Mouse (Mus musculus) neutrophil, adult 5-6 weeks (primary cell): Measurements from ENCODE around the gene Msx3. TPM values are rescaled to one million over a fixed set of nuclear protein-coding genes. Genes with fewer than 3 reads are reported as not detected.

Experiments
- ATAC-seq: fragments of 151-379, 151-347 bp; 2 replicates; pipeline ENCODE4 v1.8.0; 2017; ENCODE audit warnings: mild to moderate bottlenecking, moderate TSS enrichment; ENCODE audit not compliant: insufficient number of reproducible peaks, poor library complexity, low FRiP score, severe bottlenecking; ENCODE audit errors: extremely low read depth
- total RNA-seq: library from RNA; stranded (forward); fragments of 200-1000 nt; gene quantifications from 2 replicates; pipeline ENCODE4 v1.2.3, GENCODE M21; 2017

The Msx3 gene
- total RNA-seq, 1 experiment from 2014 or later, result not detected

DNA sequence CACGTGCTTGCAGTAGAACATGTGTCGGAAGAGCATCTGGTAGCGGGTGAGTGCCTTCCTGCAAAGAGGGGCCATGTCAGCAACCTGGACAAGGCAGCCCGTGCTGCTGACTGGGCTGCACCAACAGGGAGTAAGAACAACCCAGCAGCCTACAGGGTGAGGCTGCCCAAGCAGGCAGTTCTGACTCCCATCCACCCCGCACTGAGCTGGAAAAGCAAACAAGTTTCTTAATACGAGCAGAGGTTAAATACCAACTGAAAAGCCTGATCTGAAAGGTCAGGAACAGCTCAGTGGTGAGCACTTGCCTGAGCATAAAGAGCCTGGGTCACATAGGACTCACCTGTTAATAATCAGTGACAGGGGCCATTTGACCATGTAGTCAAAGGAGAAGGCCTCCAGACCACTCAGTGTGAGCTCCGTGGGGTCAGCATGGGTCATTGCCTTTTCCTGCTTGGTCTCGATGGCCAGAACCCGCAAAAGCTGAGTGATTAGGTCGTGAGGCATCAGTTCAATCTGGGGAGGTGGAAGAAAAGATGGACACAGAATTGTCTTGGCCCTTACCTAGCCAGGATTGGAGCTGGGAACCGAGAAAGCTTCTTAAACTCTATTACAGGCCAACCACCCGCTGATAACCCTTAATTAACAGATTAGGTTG is 47.7 kb downstream of the Msx3 start:
- no peak for ATAC-seq

DNA sequence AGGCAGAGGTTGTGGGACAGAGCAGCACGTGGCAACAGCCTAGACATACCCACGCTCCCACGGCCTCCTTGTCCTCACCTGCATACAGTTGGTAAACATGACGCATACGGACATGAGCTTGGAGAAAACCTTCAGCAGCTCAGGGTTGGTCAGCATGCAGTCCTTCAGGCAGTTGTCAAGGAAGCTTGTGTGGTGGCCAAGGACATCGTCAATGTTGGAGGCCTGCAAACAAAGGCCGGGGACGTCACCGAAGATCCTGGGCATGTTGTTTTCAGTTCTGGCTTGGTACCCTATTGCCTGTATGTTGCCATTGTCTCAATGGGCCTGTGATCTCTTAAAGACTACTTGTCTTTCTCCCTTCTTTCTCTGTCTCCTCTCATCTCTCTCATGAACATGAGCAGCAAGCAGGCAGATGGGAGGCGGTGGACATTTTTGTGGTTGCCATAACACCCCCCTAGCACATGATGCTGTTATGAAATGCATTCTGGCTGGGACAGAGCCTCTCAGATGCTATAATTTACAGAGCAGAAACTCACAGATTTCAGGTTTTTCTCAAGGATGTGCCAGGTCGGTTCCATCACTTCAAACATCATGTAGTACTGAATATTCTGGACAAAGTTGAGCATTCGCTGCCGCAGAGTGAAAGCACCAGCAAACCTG is 50.1 kb downstream of the Msx3 start:
- no peak for ATAC-seq

Other genes with a start within 250 kb of the Msx3 start
- gene Adgra1, start 214.9 kb downstream of the Msx3 start, total RNA-seq, result not detected in 2 replicates
- not detected in 2 replicates for gene Kndc1, start 154.4 kb downstream of the Msx3 start, total RNA-seq
- not detected in 2 replicates for gene Utf1, start 105.3 kb downstream of the Msx3 start, total RNA-seq
- 2.2 TPM in 2 replicates for gene 6430531B16Rik, start 70.3 kb downstream of the Msx3 start, total RNA-seq
- 217 and 224 TPM in 2 replicates for gene Adam8, start 56.5 kb downstream of the Msx3 start, total RNA-seq
- gene Zfp511, start 12.7 kb downstream of the Msx3 start, total RNA-seq, result 22.7 and 27.9 TPM in 2 replicates
- 15.6 and 16.8 TPM in 2 replicates for gene Tubgcp2, start 12.4 kb downstream of the Msx3 start, total RNA-seq
- not detected in 2 replicates for gene Caly, start 33.5 kb upstream of the Msx3 start, total RNA-seq
- not detected in 2 replicates for gene Prap1, start 44.3 kb upstream of the Msx3 start, total RNA-seq
- gene Fuom, start 53.4 kb upstream of the Msx3 start, total RNA-seq, result 1.9 TPM in 1 of 2 replicates, not detected in the other
- 2.2 and 4.9 TPM in 2 replicates for gene Paox, start 66.7 kb upstream of the Msx3 start, total RNA-seq
- gene Echs1, start 67.4 kb upstream of the Msx3 start, total RNA-seq, result 20.0 and 45.2 TPM in 2 replicates
- gene Mtg1, start 88.5 kb upstream of the Msx3 start, total RNA-seq, result 5.0 and 13.8 TPM in 2 replicates
- gene Sprn, start 105.8 kb upstream of the Msx3 start, total RNA-seq, result not detected in 2 replicates
- not detected in 2 replicates for gene Olfr522, start 115.7 kb upstream of the Msx3 start, total RNA-seq
- 0.23 TPM in 1 of 2 replicates, not detected in the other for gene Olfr523, start 124.1 kb upstream of the Msx3 start, total RNA-seq
- not detected in 2 replicates for gene Olfr524, start 156.9 kb upstream of the Msx3 start, total RNA-seq
- 0.47 and 1.6 TPM in 2 replicates for gene Cd163l1, start 169.2 kb upstream of the Msx3 start, total RNA-seq
- gene 5830411N06Rik, start 198.2 kb upstream of the Msx3 start, total RNA-seq, result 4.4 and 4.7 TPM in 2 replicates